Mouse (Mus musculus): ENCODE results near the gene Tsfm. TPM values are rescaled to one million over a fixed set of nuclear protein-coding genes. Genes with fewer than 3 reads are reported as not detected.

The Tsfm gene
- polyA plus RNA-seq, 1 experiment from 2014 or later, result 42.3 TPM

- Histone ChIP-seq H3K36me3 (ENCODE audit: insufficient read depth, low read length) (no peaks in the 10 kb centered on the region), H3K4me1 (ENCODE audit: insufficient read depth, low read depth, low read length) (peaks cover 7% of the 10 kb centered on the region), H3K27ac (ENCODE audit: low read length) (peak overlapping the region; percentile 85), H3K9me3 (ENCODE audit: low read length) (no peaks in the 10 kb centered on the region), H3K27me3 (replicated peaks; ENCODE audit: insufficient read depth, low read length) (no peaks in the 10 kb centered on the region), H3K4me3 (ENCODE audit: low read depth, low read length) (no peak overlapping the region), H3K4me2 (replicated peaks; ENCODE audit: low read depth, low read length) (0 out of 2 replicates have a peak overlapping the region, but pooled peaks have one; percentile 5), H3K9ac (replicated peaks; ENCODE audit: low read depth) (no peak overlapping the region)
- DNase-seq (ENCODE audit: low spot score) (peak; percentile 87), ATAC-seq (peak; percentile 62)
- WGBS, result 50% methylated on average over 10 of the region's 10 CpGs
- TF ChIP-seq CTCF (IDR thresholded peaks at IDR 0.05) (no peak), EP300 (IDR thresholded peaks at IDR 0.05) (no peak; the same call in 1 of the 2 replicates)
These were observed 68.9 kb downstream of the Tsfm start for GRCm38 (mm10) chr10:126961757-126962156.

MicroRNAs within 50 kb of the gene (microRNA counts, 519-probe panel; counts per million panel counts)
- microRNA mmu-miR-26a, result 4,230 counts per million, percentile 44 among the panel's probes with 10 or more counts
- not detected for microRNA mmu-miR-546

Small RNAs within 50 kb of the gene (microRNA-seq; reads per million reads assigned to microRNA genes)
- gene Mir26a-2 (77.1 reads per million, percentile 47 among the genes with 10 or more reads in this experiment), gene Mir546 (not detected)

Other genes with a start within 250 kb of the Tsfm start
- 6.7 and 7.4 TPM in 2 replicates for gene Atp23, start 129.5 kb downstream of the Tsfm start, polyA plus RNA-seq (2015; fragmentation: Nextera tagmentation; extraction: Ambion mirVana)
- 63.9 and 67.9 TPM in 2 replicates for gene Ctdsp2, start 52.1 kb downstream of the Tsfm start, polyA plus RNA-seq (2015; fragmentation: Nextera tagmentation; extraction: Ambion mirVana)
- gene Avil, start 30.1 kb downstream of the Tsfm start, polyA plus RNA-seq (2015; fragmentation: Nextera tagmentation; extraction: Ambion mirVana), result 0.13 and 0.15 TPM in 2 replicates
- 12.9 and 13.6 TPM in 2 replicates for gene Mettl1, start 10.6 kb upstream of the Tsfm start, polyA plus RNA-seq (2015; fragmentation: Nextera tagmentation; extraction: Ambion mirVana)
- gene Eef1akmt3, start 10.7 kb upstream of the Tsfm start, polyA plus RNA-seq (2015; fragmentation: Nextera tagmentation; extraction: Ambion mirVana), result 0.27 and 0.30 TPM in 2 replicates
- gene Cyp27b1, start 17.4 kb upstream of the Tsfm start, polyA plus RNA-seq (2015; fragmentation: Nextera tagmentation; extraction: Ambion mirVana), result 0.13 TPM in 1 of 2 replicates, not detected in the other
- gene March9, start 29.3 kb upstream of the Tsfm start, polyA plus RNA-seq (2015; fragmentation: Nextera tagmentation; extraction: Ambion mirVana), result 0.63 and 0.86 TPM in 2 replicates
- 358 and 362 TPM in 2 replicates for gene Cdk4, start 32.7 kb upstream of the Tsfm start, polyA plus RNA-seq (2015; fragmentation: Nextera tagmentation; extraction: Ambion mirVana)
- gene Tspan31, start 39.4 kb upstream of the Tsfm start, polyA plus RNA-seq (2015; fragmentation: Nextera tagmentation; extraction: Ambion mirVana), result 99.5 and 110 TPM in 2 replicates
- gene Agap2, start 44.4 kb upstream of the Tsfm start, polyA plus RNA-seq (2015; fragmentation: Nextera tagmentation; extraction: Ambion mirVana), result 0.04 and 0.32 TPM in 2 replicates
- gene Os9, start 90.3 kb upstream of the Tsfm start, polyA plus RNA-seq (2015; fragmentation: Nextera tagmentation; extraction: Ambion mirVana), result 112 and 113 TPM in 2 replicates
- 9.1 and 9.6 TPM in 2 replicates for gene B4galnt1, start 134.4 kb upstream of the Tsfm start, polyA plus RNA-seq (2015; fragmentation: Nextera tagmentation; extraction: Ambion mirVana)
- 1.0 and 1.1 TPM in 2 replicates for gene Slc26a10, start 149.8 kb upstream of the Tsfm start, polyA plus RNA-seq (2015; fragmentation: Nextera tagmentation; extraction: Ambion mirVana)
- 27.9 and 37.1 TPM in 2 replicates for gene Arhgef25, start 159.2 kb upstream of the Tsfm start, polyA plus RNA-seq (2015; fragmentation: Nextera tagmentation; extraction: Ambion mirVana)
- gene Dtx3, start 164.9 kb upstream of the Tsfm start, polyA plus RNA-seq (2015; fragmentation: Nextera tagmentation; extraction: Ambion mirVana), result 47.5 and 47.8 TPM in 2 replicates
- 31.0 and 35.1 TPM in 2 replicates for gene Pip4k2c, start 180.7 kb upstream of the Tsfm start, polyA plus RNA-seq (2015; fragmentation: Nextera tagmentation; extraction: Ambion mirVana)
- gene Kif5a, start 232.5 kb upstream of the Tsfm start, polyA plus RNA-seq (2015; fragmentation: Nextera tagmentation; extraction: Ambion mirVana), result 0.12 and 0.25 TPM in 2 replicates
- 198 and 204 TPM in 2 replicates for gene Dctn2, start 235.5 kb upstream of the Tsfm start, polyA plus RNA-seq (2015; fragmentation: Nextera tagmentation; extraction: Ambion mirVana)